Mouse (Mus musculus): Measurements from ENCODE around the gene Zfp523. TPM values are rescaled to one million over a fixed set of nuclear protein-coding genes. Genes with fewer than 3 reads are reported as not detected.

Gene Zfp523
- total RNA-seq, 2 experiments from 2014 or later: 11.4 to 11.6 TPM

DNA sequence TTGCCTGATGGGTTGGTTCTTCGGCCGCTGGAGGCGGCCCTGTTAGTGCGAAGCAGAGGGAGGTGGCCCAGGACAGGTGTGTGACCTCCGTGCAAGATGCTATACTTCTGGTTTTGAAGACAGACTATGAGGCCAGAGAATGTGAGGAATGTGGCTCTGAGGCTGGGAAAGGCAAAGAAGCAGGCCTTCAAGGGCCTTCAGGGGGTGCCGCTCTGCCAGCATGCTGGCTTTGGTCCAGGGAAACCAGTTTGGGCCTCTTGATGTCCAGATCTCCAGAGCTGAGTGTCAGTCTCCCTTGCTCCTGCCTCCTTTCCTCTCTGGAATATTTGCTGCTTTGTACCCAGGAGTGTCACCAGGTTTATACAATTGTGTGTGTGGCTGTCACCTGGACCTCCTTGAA, 65.4 kb downstream of the Zfp523 start:
- no peak for DNase-seq

DNA sequence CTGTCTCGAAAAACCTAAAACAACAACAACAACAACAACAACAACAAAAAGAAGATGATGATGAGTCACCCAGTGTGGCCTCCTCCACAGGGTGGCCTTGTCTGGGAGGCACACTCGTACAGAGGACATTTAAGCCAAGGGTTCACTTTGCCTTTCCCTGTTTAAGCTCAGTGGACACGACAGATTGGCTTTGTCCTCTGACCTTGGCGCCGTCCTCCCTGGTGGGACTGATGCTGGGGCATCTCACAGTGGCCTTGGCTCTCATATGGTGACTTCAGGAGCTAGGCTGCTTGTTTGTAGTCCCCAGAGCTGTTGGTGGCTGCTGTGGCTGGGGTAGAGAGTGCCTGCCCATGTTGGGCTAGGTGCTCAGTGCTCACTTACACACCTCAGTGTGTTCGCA, 67.3 kb downstream of the Zfp523 start:
- DNase-seq: no peak

DNA sequence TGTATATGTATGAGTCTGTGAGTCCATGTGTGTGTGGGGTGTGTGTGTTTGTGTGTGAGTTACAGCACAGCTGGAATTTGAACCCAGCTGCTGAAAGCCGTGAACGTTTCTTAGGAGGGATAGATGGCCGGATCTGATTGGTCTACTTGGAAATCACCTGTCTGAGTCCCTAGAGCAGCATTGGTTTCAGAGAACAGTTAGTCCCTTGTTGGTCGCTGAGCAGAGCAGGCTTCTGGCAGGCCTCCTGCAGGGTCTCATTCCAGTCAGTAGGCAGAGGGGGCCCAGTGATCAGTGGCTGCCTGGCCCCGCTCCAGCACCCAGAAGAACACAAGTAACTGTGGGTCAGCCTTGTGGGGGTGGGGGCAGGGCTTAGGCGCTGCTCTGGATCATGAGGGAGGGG, 67.8 kb downstream of the Zfp523 start:
- DNase-seq: no peak

DNA sequence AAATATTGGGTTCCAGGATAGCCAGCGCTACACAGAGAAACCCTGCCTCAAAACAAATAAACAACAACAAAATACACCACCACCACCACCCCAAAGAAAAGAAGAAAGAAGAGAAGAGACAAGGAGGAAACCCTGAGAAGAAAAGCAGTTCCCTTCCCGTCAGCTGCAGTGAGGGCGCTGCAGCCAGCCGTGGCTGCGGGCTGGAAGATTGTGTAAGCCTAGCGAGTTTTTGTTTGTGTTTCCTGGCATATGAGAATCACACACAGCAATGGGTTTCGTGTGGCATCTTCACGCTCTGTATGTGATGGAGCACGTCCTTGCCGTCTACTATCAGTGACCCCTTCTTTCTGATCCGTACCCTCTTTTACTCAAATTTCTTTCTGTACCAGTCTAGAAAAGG, 69.7 kb downstream of the Zfp523 start:
- DNase-seq: no peak

DNA sequence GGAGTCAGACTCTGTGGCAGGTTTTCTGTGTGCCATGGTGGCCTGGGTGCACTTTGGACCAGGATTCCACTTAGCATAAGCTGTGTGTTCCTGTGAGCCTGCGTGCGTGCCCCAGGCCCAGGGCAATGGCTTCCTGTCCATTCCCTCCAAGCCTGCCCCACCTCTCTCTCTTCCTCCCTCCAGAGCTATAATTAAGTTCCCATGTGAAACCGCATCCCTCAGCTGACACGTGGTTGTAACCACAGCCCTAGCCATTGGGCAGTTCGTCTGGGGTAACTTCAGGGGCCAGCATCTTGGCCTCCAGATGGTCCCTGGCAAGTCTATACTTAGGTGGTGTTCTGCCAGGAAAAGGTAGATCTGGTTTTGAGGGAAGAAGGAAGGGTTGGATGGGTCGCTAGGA, 70.7 kb downstream of the Zfp523 start:
- peak; percentile 79 for DNase-seq

DNA sequence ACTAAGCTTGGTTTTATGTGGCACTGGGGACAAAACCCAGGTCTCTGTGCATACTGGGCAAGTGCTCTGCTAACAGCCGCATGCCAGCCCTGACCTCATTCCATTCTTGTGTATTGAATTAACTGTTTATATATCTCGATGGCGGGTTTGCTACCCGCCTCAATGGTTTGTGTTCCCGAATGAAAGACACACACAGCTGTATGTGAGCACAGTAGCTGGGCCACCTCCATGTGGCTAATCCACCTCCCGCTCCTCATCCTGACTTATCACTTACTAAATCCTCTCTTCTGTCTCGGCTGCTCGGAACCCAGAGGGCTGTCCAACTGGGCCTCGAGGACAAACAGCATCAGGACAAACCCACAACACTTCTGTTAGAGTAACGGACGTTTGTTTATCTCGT, 72.1 kb downstream of the Zfp523 start:
- DNase-seq: no peak

DNA sequence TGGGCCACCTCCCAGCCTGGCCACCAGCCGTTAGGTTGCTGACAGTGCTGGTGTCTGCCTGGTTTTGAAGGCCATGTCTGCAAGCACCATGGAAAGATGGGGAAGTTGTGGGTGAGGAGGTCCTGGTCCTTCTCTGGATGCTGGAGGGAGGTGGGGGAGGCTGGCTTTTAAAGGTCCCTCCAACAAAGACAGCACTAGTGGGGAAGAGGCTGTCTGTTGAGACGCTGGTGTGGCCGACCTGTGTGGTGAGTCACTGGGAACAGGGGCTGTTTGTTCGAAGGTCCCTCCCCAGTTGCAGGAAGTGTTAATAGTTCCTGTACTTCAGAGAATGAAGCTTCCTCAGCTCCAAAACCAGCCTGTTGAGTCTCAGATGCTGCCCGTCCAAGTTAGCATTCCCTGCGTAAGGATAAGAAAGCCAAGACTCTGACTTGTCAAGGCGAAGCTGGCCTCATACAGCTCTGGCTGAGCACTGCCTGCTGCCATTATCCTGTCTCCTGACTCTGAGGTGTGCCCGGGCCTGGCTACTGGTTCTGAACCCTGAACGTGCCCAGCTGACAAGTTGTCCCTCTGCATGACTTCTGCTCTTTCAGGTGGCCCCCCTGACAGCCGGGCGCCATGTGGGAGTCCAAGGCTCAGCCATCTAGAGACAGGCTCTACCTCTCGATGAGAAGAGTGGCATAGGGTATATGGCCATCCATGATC, 74.8 kb downstream of the Zfp523 start:
- DNase-seq: no peak

DNA sequence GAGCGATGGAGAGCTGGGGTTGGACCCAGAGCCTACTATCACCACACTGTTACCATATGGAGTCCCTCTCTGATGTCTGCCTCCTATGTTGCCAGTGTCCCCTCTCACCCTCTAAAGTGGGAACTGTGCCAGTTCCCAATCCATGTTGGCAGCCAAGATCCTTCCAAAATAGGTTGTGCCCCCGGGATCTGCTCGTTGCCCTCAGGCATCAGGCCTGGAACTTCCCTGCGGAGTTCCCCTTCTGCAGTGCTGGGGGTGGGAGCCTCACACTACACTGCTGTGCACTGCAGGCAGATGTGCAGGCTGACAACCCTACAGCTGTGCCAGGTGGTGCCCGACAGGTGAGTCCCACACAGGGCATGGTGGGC, 75.3 kb downstream of the Zfp523 start:
- no peak for DNase-seq

DNA sequence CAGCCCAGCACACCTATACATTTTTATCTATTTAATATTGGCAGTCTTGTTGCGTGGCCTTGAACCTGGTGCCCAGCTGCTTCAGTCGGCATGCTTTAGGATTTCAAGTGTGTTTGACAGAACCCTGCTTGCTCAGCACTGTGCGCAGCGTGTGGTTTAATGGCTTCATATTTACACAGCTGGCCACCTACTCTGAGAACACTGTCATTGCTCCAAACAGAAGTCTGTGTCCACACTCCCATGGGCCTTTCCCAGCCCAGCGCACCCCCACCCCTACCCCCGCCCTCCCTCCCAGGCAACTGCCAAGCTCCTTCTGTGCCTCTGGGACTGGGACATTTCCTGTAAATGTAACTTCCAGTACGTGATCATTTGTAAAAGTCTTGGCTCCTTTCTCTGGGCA, 76.3 kb downstream of the Zfp523 start:
- peak; percentile 44 for DNase-seq

DNA sequence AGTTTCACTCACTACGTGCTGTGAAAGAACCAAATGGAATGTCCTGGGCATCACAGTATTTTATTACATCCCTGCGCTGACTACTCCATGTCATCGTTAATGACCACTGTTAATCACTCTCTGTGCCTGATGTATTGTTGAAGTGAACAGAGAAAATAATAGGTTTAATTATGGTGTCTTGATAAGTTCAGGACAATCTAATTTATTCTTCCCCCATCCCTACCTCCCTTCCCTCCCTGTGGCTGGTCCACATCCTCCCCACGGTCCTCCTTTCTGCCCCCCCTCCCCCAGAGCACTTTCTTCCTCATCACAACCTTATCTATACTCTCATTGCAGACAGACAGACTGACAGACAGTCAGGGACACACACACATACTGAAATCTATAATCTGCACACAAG, 77.9 kb downstream of the Zfp523 start:
- DNase-seq: no peak

Other genes with a start within 250 kb of the Zfp523 start
- gene Tcp11, start 96.5 kb upstream of the Zfp523 start, total RNA-seq (2021): not detected
- gene Scube3, start 35.0 kb upstream of the Zfp523 start, total RNA-seq (2021): under 1 TPM; 0.18 to 0.32 TPM
- 1 to 10 TPM in 1 of 2 experiments, under 1 TPM in 1; 0.97 to 1.9 TPM for gene Def6, start 30.6 kb downstream of the Zfp523 start, total RNA-seq (2021)
- gene Ppard, start 55.6 kb downstream of the Zfp523 start, total RNA-seq (2021): 10 to 100 TPM; 29.1 to 30.2 TPM
- gene Fance, start 136.4 kb downstream of the Zfp523 start, total RNA-seq (2021): 10 to 100 TPM in 1 of 2 experiments, 1 to 10 TPM in 1; 9.2 to 11.6 TPM
- gene Rpl10a, start 151.3 kb downstream of the Zfp523 start, total RNA-seq (2021): 100 to 1,000 TPM; 364 to 390 TPM
- gene Tead3, start 173.7 kb downstream of the Zfp523 start, total RNA-seq (2021): 1 to 10 TPM; 6.9 to 8.8 TPM
- not detected for gene Tulp1, start 188.1 kb downstream of the Zfp523 start, total RNA-seq (2021)